Mouse (Mus musculus) liver, postnatal 0 days (tissue): ENCODE results near the gene Hexb.

Source experiments
- CTCF ChIP-seq: sonication (generic); IDR thresholded peaks from 2 replicates; pipeline ENCODE4 v1.5.1; 2016; ENCODE audit warnings: antibody characterized with exemption, low read depth
- EP300 ChIP-seq: IDR thresholded peaks from 2 replicates; pipeline ENCODE4 v1.6.1; 2016; ENCODE audit warnings: antibody characterized with exemption, low read depth, mild to moderate bottlenecking

- TF ChIP-seq CTCF, result no peak
- no peak for TF ChIP-seq EP300
Observed at GRCm38 (mm10) chr13:97196186-97196924, 1.8 kb downstream of the Hexb start.
